Mouse (Mus musculus) forebrain, embryonic 12.5 days (tissue): Measurements from ENCODE around the gene Ptpn5. TPM values are rescaled to one million over a fixed set of nuclear protein-coding genes. Genes with fewer than 3 reads are reported as not detected.

Experiments
- ATAC-seq: fragments of 200-750 bp; cut with Nextera tagmentation; 2 replicates; pipeline ENCODE4 v1.8.0; 2017; ENCODE audit warnings: moderate TSS enrichment; ENCODE audit not compliant: low FRiP score
- H3K27ac ChIP-seq: fragments of 300-500 bp; sonication (generic); 2 replicates; pipeline ENCODE4 v1.5.1; 2016; ENCODE audit warnings: mild to moderate bottlenecking
- H3K27me3 ChIP-seq: fragments of 300-500 bp; sonication (generic); 2 replicates; pipeline ENCODE4 v1.6.1; 2016; ENCODE audit warnings: mild to moderate bottlenecking
- H3K36me3 ChIP-seq: fragments of 300-500 bp; sonication (generic); replicated peaks from 2 replicates; pipeline ENCODE4 v1.6.1; 2016; ENCODE audit warnings: mild to moderate bottlenecking
- H3K4me1 ChIP-seq: fragments of 300-500 bp; sonication (generic); 2 replicates; pipeline ENCODE4 v1.6.1; 2016
- H3K4me2 ChIP-seq: fragments of 300-500 bp; sonication (generic); 2 replicates; pipeline ENCODE4 v1.6.1; 2016; ENCODE audit warnings: mild to moderate bottlenecking, moderate library complexity
- H3K4me3 ChIP-seq: fragments of 300-500 bp; sonication (generic); replicated peaks from 2 replicates; pipeline ENCODE4 v1.5.1; 2016; ENCODE audit warnings: mild to moderate bottlenecking
- H3K9ac ChIP-seq: fragments of 300-500 bp; sonication (generic); 2 replicates; pipeline ENCODE4 v1.6.1; 2016; ENCODE audit warnings: mild to moderate bottlenecking
- H3K9me3 ChIP-seq: fragments of 300-500 bp; sonication (generic); 2 replicates; pipeline ENCODE4 v1.6.1; 2016
- WGBS: fragments of 180-500 bp; shearing (Covaris S2); methylation state at CpG from one replicate; pipeline ENCODE4 v1.1.7; 2016; 5-methylcytosine and 5-hydroxymethylcytosine counted together
- polyA plus RNA-seq: library from polyadenylated mRNA; unstranded; fragments of >200 nt; fragmentation: Nextera tagmentation; extraction: Ambion mirVana; gene quantifications from 2 replicates; pipeline ENCODE4 v1.2.1, GENCODE M21; 2016

Ptpn5 gene
- polyA plus RNA-seq = 30.6 and 34.5 TPM in 2 replicates

DNA sequence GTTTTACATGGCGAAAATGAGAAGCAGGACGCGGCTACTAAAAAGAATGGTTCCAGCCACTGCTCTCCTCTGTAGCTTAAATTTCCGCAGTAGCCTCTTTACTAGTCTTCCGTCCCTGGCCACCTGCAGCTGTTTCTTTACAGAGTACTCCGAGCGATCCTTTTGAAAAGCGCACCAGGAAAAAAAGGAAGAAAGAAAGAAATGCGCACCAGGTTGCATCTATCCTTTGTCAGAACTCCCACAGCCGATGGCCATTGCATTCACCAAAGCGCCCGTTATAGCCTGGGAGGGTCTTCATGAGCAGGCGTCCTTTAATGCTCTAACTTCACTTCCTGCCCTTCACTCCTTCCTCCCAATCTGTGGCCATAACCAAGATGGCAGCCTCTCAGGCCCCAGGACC lies at the start of gene Ptpn5:
Ptpn5 (minus strand) TSS at position 354 of the 400 bp plus-strand sequence.
- H3K9ac ChIP-seq = peak within 1 kb of the TSS; percentile 78
- peaks cover 64% of the 10 kb centered on the region for H3K27me3 ChIP-seq
- no peaks in the 10 kb centered on the region for H3K36me3 ChIP-seq
- ATAC-seq = no peak
- H3K27ac ChIP-seq = peak within 1 kb of the TSS; percentile 83
- H3K4me2 ChIP-seq = peak within 1 kb of the TSS; percentile 86
- no peaks in the 10 kb centered on the region for H3K9me3 ChIP-seq
- peak within 1 kb of the TSS; percentile 71 for H3K4me3 ChIP-seq
- 2% methylated on average over 13 of the region's 13 CpGs for WGBS
- peaks cover 10% of the 10 kb centered on the region for H3K4me1 ChIP-seq

DNA sequence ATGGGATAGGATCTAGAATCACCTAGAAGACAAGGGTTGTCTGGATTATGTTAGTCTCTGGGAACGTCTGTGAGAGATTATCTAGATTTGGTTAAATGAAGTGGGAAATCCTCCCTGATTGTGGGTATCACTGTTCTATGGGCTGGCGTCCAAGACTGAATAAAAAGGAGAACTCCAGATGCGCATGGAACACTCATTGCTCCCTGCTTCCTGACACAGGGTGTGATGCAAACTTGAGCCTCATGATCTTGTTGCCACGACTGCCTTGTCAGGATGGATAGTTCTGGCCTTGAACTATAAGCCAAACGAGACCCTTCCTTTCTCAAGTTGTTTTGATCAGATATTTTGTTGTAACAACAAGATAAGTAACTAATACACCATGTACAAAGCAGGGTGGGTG lies 37.3 kb upstream of the Ptpn5 start:
- no peak overlapping the region for H3K4me3 ChIP-seq
- ATAC-seq = no peak
- no peaks in the 10 kb centered on the region for H3K27me3 ChIP-seq
- WGBS = 78% methylated on average over 5 of the region's 5 CpGs
- no peak overlapping the region for H3K4me2 ChIP-seq
- no peaks in the 10 kb centered on the region for H3K4me1 ChIP-seq
- no peak overlapping the region for H3K27ac ChIP-seq
- no peaks in the 10 kb centered on the region for H3K9me3 ChIP-seq
- H3K36me3 ChIP-seq = no peaks in the 10 kb centered on the region
- no peak overlapping the region for H3K9ac ChIP-seq

DNA sequence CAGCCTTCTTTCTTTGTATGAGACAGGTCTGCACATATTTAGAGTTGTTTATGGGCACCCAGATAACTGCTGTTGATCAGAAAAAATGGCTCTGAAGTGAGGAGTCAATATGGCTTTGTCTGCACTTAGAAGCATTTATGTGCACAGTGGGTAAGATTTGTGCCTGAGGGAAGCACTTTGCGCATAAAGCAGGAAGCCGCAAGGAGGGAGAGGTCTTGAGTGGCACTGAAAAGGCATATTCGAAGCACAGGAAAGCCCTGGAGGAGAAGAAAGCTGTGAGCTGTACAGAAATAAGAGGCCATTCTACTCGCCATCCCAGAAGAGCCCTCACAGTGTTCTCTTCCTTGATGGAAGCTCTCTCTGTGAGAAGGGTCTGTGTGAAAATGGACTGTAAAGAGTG lies 31.5 kb upstream of the Ptpn5 start:
- WGBS = 72% methylated on average over 4 of the region's 4 CpGs
- H3K27ac ChIP-seq = no peak overlapping the region
- no peaks in the 10 kb centered on the region for H3K9me3 ChIP-seq
- H3K9ac ChIP-seq = no peak overlapping the region
- no peak overlapping the region for H3K4me2 ChIP-seq
- H3K36me3 ChIP-seq = no peaks in the 10 kb centered on the region
- no peak overlapping the region for H3K4me3 ChIP-seq
- ATAC-seq = no peak
- no peaks in the 10 kb centered on the region for H3K27me3 ChIP-seq
- no peaks in the 10 kb centered on the region for H3K4me1 ChIP-seq

- 0 out of 2 replicates have a peak, but pooled peaks cover 3% of the 10 kb centered on the region for H3K4me1 ChIP-seq
- WGBS = 80% methylated on average over 4 of the region's 4 CpGs
- no peak overlapping the region for H3K4me2 ChIP-seq
- no peaks in the 10 kb centered on the region for H3K36me3 ChIP-seq
- H3K27me3 ChIP-seq = no peaks in the 10 kb centered on the region
- no peak overlapping the region for H3K9ac ChIP-seq
- H3K9me3 ChIP-seq = no peaks in the 10 kb centered on the region
- H3K4me3 ChIP-seq = no peak overlapping the region
- ATAC-seq = no peak
- H3K27ac ChIP-seq = no peak overlapping the region
Measured at GRCm38 (mm10) chr7:47163203-47163602, 29.7 kb upstream of the Ptpn5 start.

DNA sequence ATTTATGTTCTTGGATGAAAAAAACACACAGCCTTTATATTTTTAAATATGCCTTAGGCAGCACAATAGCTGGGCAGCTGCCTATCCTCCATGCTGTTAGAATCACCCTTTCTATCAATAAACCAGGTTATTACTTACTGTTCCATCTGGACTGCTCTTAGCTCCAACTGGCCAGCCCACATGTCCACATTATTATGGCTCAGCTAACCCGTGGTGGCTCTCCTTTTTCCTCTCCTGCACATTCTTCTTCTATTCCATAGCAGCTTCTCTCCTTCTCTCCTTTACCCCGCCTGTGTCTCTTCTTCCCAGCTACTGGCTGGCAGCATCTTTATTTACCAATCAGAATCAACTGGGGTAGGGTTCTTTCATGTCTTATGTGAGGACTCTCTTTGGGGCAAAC lies 25.0 kb upstream of the Ptpn5 start:
- no peaks in the 10 kb centered on the region for H3K36me3 ChIP-seq
- H3K4me2 ChIP-seq = no peak overlapping the region
- H3K4me3 ChIP-seq = no peak overlapping the region
- 0 out of 2 replicates have a peak, but pooled peaks cover 3% of the 10 kb centered on the region for H3K4me1 ChIP-seq
- 60% methylated on average over 2 of the region's 2 CpGs for WGBS
- no peak overlapping the region for H3K9ac ChIP-seq
- H3K27me3 ChIP-seq = no peaks in the 10 kb centered on the region
- no peaks in the 10 kb centered on the region for H3K9me3 ChIP-seq
- H3K27ac ChIP-seq = no peak overlapping the region
- ATAC-seq = no peak

DNA sequence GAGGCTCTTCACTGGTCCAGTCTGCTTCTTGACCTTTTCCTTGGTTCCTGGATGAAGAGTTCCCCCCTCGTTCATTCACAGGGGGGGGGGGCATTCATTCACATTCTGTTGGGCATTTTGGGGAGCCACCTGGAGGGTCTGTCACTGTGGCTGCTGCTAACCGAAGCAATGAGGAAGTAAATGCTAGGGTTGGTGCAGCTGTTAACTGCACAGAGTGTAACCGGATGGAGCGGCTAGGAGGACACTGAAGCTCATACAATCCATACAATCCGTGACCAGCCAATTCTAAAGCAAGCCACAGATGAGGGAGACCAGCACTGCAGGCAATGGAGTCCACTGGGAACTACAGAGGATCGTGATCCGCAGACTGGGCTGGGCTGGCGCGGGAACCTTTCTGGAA lies 24.3 kb upstream of the Ptpn5 start:
- Histone ChIP-seq H3K9ac (no peak overlapping the region), H3K4me2 (no peak overlapping the region), H3K27ac (no peak overlapping the region), H3K36me3 (no peaks in the 10 kb centered on the region), H3K4me1 (0 out of 2 replicates have a peak, but pooled peaks cover 3% of the 10 kb centered on the region), H3K9me3 (no peaks in the 10 kb centered on the region), H3K27me3 (no peaks in the 10 kb centered on the region), H3K4me3 (no peak overlapping the region)
- no peak for ATAC-seq
- 89% methylated on average over 9 of the region's 9 CpGs for WGBS

- Histone ChIP-seq H3K27ac (no peak overlapping the region), H3K9ac (no peak overlapping the region), H3K4me3 (no peak overlapping the region), H3K4me2 (no peak overlapping the region), H3K4me1 (0 out of 2 replicates have a peak, but pooled peaks cover 3% of the 10 kb centered on the region), H3K36me3 (no peaks in the 10 kb centered on the region), H3K9me3 (no peaks in the 10 kb centered on the region), H3K27me3 (no peaks in the 10 kb centered on the region)
- no peak for ATAC-seq
- WGBS = 83% methylated on average over 2 of the region's 2 CpGs
Measured at GRCm38 (mm10) chr7:47155849-47156248, 22.4 kb upstream of the Ptpn5 start.

DNA sequence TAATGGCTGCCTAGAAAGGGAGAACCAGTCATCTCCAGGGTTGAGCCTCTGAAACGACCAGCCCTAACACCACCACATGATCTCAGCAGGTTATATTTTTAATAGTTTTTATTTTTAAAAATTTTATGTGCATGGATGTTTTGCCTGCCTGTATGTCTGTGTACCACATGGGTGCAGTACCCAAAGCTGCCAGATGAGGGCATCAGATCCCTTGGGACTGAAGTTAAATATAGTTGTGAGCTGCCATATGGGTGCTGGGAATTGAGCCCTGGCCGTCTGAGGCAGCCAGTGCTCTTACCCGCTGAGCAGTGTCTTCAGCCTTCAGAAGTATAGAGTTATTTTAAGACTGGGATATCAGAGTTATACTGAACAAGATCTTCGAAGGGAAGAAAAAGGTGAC lies 21.9 kb upstream of the Ptpn5 start:
- H3K4me1 ChIP-seq = 0 out of 2 replicates have a peak, but pooled peaks cover 3% of the 10 kb centered on the region
- H3K27me3 ChIP-seq = no peaks in the 10 kb centered on the region
- no peak overlapping the region for H3K27ac ChIP-seq
- H3K4me2 ChIP-seq = no peak overlapping the region
- ATAC-seq = no peak
- no peaks in the 10 kb centered on the region for H3K9me3 ChIP-seq
- no peaks in the 10 kb centered on the region for H3K36me3 ChIP-seq
- no peak overlapping the region for H3K4me3 ChIP-seq
- no peak overlapping the region for H3K9ac ChIP-seq
- WGBS = 88% methylated on average over 4 of the region's 4 CpGs

DNA sequence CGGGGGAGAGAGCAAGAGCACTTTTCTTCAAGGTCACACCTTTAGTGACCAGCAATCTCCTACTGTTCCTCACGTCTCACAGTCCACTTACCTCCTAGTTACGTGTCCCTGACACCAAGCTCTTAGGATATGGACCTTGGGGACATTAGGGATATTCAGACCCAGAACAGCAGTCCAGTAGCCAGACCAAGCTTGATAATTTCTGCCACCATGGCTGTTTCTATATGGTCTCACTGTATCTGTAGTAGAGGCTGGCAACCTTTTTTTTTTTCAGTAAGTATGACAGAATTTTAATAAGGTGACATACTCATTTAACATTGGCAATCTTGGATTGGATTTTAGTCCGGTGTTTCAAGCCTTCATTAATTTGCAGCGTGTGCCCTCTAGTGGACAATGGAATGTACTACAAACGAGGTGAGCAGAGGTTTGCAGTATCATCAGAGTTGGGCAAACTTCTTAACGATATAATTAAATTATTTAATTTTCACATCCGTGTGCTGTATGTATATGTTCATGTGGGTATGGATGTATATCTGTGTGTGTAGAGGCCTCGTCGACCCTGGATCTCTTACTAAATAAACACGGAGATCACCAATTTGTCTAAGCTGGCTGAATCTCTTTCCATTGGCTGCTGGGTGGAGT lies 17.1 kb upstream of the Ptpn5 start:
- Histone ChIP-seq H3K4me2 (no peak overlapping the region), H3K27me3 (no peaks in the 10 kb centered on the region), H3K4me1 (no peaks in the 10 kb centered on the region), H3K27ac (no peak overlapping the region), H3K4me3 (no peak overlapping the region), H3K9ac (no peak overlapping the region), H3K36me3 (no peaks in the 10 kb centered on the region), H3K9me3 (no peaks in the 10 kb centered on the region)
- WGBS = 17% methylated on average over 11 of the region's 11 CpGs
- peak; percentile 23; the same call in 1 of the 2 replicates for ATAC-seq

DNA sequence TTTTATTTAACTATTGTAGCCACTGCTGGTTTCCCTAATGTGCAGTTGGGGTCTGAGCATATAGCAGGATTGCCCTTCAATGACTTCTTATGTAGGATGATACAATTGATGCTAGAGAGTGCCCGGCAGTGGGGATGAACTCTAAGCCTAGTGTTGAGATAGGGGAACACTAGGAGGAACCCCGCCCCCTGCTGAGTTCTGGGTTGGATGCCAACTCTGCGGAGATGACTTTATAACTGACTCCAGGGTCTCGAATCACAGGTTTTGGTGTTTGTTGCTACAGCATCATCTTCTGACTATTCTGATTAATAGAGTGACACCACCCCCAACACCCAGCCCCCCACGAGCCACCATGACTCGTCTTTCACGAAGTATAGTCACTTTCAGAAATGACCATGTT lies 14.8 kb upstream of the Ptpn5 start:
- H3K4me2 ChIP-seq = no peak overlapping the region
- H3K4me1 ChIP-seq = no peaks in the 10 kb centered on the region
- H3K9me3 ChIP-seq = no peaks in the 10 kb centered on the region
- no peaks in the 10 kb centered on the region for H3K36me3 ChIP-seq
- no peak overlapping the region for H3K27ac ChIP-seq
- H3K9ac ChIP-seq = no peak overlapping the region
- H3K27me3 ChIP-seq = no peaks in the 10 kb centered on the region
- no peak overlapping the region for H3K4me3 ChIP-seq
- ATAC-seq = no peak
- 85% methylated on average over 7 of the region's 7 CpGs for WGBS

- 68% methylated on average over 12 of the region's 12 CpGs for WGBS
- no peak for ATAC-seq
- Histone ChIP-seq H3K4me3 (no peak overlapping the region), H3K27ac (no peak overlapping the region), H3K9ac (no peak overlapping the region), H3K27me3 (no peaks in the 10 kb centered on the region), H3K36me3 (no peaks in the 10 kb centered on the region), H3K4me1 (no peaks in the 10 kb centered on the region), H3K9me3 (no peaks in the 10 kb centered on the region), H3K4me2 (no peak overlapping the region)
Measured at GRCm38 (mm10) chr7:47146034-47146812, 12.7 kb upstream of the Ptpn5 start.

- Histone ChIP-seq H3K4me1 (no peaks in the 10 kb centered on the region), H3K27me3 (no peaks in the 10 kb centered on the region), H3K4me2 (no peak overlapping the region), H3K36me3 (no peaks in the 10 kb centered on the region), H3K9ac (no peak overlapping the region), H3K4me3 (no peak overlapping the region), H3K9me3 (no peaks in the 10 kb centered on the region), H3K27ac (no peak overlapping the region)
- WGBS = 38% methylated on average over 6 of the region's 6 CpGs
- ATAC-seq = no peak
Measured at GRCm38 (mm10) chr7:47144299-47144698, 10.8 kb upstream of the Ptpn5 start.
